Mouse (Mus musculus) subcutaneous adipose tissue, adult 2 months (tissue): ENCODE data around the gene Aym1. TPM values are rescaled to one million over a fixed set of nuclear protein-coding genes. Genes with fewer than 3 reads are reported as not detected.

Experiments
- polyA plus RNA-seq: library from polyadenylated mRNA; depleted of rRNA; stranded (reverse); fragments of >200 nt; gene quantifications from 2 replicates; pipeline ENCODE4 v1.2.3, GENCODE M21; 2012; ENCODE audit warnings: low replicate concordance; rRNA removed

Aym1 gene
- not detected in 2 replicates for polyA plus RNA-seq

GRCm38 (mm10) chr5:113357186-113357585 is at the start of gene Aym1:
Gene Aym1 (plus strand): TSS chr5:113357294.

GRCm38 (mm10) chr5:113310377-113311003 is 46.6 kb upstream of the Aym1 start, which contains the start of gene Sgsm1:
Gene Sgsm1 (minus strand): TSS chr5:113310786.

Other genes with a start within 250 kb of the Aym1 start
- gene 2900026A02Rik, start 136.1 kb upstream of the Aym1 start, polyA plus RNA-seq = 21.9 and 23.4 TPM in 2 replicates
- 0.12 TPM in 1 of 2 replicates, not detected in the other for gene Tmem211, start 130.4 kb upstream of the Aym1 start, polyA plus RNA-seq
- 2.0 and 3.5 TPM in 2 replicates for gene Sgsm1, start 46.5 kb upstream of the Aym1 start, polyA plus RNA-seq
- gene Wscd2, start 133.0 kb downstream of the Aym1 start, polyA plus RNA-seq = 14.8 TPM in 2 replicates